Mouse (Mus musculus): ENCODE data around the gene Sipa1l1. TPM values are rescaled to one million over a fixed set of nuclear protein-coding genes. Genes with fewer than 3 reads are reported as not detected.

Sipa1l1 gene
- polyA plus RNA-seq, 2 experiments from 2014 or later = 28.7 to 36.1 TPM

DNA sequence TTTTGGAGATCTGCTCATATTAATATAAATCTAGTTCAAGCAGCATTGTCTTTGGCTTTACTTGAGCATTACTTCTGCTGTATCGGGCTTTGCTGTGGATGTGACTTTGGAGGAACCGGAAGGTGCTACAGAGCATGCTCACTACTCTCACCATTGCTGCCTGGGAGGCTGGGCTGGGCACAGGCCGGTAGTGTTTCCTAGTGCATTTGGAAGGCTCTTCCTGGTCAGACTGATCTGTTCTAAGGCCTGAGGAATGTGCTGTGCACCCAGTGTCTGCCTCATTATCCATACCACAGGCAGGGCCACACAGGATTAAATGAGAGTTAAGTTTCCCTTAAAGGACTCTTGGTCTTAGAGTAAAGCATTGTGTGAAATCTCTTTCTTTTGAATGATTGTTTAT lies 79.4 kb downstream of the Sipa1l1 start:
- ATAC-seq = no peak

DNA sequence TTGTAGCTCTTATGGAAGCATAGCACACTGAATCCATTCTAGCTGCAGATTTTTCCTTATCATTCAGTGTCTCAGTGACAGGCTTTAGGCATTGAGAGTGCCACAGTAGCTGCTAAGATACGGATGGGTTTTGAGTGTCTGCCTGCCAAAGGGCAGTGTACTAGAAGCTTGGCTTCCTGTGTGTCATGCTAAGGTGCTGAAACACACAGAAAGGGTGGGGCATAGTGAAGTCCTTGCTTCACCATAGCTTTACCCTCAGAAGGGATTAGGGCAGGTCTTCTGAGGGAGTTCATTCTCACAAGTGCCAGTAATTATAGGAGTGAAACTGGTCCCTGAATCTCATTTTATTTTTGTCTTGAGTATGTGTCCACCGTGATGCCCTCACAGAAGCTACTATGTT lies 82.2 kb downstream of the Sipa1l1 start:
- ATAC-seq = no peak

- no peak for ATAC-seq
Measured at GRCm38 (mm10) chr12:82254076-82254475, 85.0 kb downstream of the Sipa1l1 start.

GRCm38 (mm10) chr12:82256012-82256411 lies 86.9 kb downstream of the Sipa1l1 start:
- ATAC-seq = no peak

DNA sequence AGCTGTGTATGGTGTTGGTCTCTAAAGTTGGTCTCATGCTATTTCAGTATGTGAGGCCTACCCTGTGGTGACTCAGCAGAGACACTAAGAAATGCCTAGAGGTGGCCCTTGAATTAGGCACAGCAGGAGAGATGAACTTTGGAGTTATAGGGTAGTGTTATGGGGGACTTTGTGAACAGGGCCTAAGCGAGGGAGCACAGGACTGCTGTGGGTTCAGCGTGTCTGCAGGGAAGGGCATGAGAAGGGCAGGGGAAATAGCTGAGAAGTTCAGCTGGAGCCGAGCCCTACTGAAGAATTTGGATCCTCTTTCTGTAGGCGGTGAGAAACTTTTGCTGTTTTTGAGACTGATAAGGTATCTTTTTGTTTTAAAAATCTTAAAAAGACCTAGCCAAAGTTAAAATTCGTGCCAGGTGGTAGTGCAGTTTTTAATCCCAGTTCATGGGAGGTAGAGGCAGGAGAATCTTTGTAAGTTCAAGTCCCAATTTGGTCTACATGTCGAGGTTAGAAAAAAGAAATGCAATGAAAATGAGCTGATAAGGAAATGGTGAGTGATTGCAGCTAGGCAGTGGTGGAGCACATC lies 87.9 kb downstream of the Sipa1l1 start:
- no peak for ATAC-seq

DNA sequence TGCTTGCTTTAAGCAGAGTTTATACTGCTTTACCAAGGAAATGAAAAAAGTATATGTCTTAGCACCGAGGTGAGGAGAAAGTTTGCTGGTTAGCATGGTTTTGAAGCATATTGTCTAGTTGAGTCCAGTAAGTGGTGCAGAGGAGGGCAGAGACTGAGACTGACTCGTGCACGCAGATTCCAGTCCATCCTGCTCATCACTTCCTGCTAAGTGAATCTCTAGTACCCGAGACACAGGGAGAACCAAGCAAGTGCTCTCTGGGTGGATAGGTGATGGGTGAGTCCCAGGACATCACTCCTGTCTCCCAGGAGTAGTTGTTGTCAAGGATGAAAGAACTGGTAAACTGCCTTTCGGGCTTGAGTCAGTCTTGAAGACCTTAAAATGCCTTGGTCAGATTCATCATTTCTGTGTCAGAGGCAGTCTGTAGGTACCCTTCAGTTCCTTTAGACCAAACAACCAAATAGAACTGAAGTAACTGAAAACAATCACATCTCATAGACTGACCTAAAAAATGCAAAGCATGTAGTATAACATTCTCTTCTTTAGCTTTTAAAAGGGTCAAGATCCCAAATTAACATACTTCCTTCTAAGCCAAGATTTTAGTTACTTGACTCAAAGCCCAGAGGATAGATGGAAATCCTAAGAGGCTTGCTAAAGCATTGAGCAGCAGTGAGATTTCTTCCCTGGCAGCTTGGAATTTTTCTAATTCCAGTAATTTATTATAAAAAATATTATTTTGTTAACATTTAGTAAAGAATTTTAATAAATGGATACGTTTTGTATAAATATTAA lies 89.1 kb downstream of the Sipa1l1 start:
- ATAC-seq = no peak

DNA sequence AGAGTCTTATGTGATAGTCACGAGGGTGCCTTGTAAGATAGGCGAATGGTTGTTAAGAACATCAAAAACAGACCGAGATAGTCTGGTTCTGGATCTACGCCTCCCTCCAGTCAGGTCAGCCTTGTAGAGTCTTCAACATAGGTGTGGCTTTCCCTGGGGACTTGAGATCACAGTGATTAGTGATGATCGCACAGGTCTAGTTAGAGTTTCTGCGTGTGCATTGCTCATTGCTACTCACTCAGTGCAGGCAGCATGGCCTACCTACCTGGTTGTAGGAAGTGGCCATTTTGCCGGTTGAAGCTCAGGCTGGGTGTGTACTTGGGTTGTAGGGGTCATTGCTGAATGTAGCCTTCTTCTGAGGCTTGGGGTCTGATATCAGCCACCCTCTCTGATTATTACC lies 94.3 kb downstream of the Sipa1l1 start:
- ATAC-seq = no peak

- no peak for ATAC-seq
Measured at GRCm38 (mm10) chr12:82264083-82264851, 95.1 kb downstream of the Sipa1l1 start.

DNA sequence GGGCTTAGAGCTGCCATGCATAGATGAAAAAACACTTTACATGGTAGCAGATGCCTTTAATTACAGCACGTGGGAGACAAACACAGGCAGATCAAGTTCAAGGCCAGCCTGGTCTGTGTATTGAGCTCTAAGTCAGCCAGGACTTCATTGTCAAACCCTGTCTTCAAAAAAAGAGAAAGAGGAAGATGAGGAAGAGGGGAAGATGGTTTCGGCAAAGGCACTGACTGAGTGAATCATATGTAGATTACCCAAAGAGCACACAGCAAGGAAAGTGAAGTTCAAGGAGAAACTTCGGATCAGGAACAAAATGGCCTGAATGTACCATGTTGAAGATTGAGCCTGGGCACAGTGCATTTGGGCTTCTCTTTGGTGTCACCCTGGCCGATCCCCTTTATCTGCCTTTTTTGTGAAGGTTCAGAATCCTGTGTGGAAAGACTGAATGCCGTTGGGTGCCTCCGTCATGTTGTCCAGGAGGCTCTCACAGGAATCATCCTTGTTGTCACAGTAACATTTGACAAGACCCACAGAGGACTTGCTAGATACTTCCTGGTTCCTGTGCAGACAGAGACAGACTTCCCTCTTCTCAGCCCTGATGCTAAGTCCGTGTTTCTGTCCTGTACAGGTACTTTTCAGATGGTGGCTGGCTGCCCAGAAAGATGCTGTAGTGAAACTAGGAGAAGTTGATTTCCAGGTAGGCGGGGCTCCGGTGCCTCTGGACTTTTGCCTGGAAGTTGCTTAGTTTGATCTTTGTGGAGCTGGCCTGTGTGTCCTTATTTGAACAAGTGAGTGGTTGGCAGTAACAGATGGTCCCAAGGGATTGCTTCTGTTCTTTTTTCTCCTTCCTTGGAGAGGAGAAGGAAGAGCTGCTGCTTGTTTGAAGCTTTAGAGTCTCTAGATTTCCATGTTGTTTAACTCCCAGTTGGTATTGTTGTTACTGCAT lies 96.5 kb downstream of the Sipa1l1 start:
- ATAC-seq = no peak

- ATAC-seq = no peak
Measured at GRCm38 (mm10) chr12:82271447-82271846, 102.3 kb downstream of the Sipa1l1 start.

GRCm38 (mm10) chr12:82273503-82273902 lies 104.4 kb downstream of the Sipa1l1 start:
- ATAC-seq = no peak

DNA sequence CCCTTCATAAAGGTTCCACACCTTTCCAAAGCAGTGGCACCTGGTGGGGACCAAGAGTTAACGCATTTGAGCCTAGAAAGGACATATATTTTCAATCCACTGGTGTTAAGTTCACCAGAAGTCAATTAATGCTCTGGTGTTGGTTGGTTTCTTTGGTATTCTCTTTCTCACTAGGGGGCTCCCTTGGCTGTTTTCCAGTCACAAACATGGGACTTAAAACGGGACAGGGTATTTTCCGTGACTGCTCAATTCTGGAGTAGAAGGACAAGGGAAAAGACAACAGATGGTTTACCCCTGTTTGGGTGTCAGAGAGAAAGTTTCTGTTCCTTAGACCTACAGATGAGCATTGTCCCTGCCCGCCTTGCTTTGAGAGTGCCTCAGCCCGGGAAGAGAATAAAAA lies 105.5 kb downstream of the Sipa1l1 start:
- no peak for ATAC-seq

- ATAC-seq = no peak
Measured at GRCm38 (mm10) chr12:82275767-82276166, 106.6 kb downstream of the Sipa1l1 start.

DNA sequence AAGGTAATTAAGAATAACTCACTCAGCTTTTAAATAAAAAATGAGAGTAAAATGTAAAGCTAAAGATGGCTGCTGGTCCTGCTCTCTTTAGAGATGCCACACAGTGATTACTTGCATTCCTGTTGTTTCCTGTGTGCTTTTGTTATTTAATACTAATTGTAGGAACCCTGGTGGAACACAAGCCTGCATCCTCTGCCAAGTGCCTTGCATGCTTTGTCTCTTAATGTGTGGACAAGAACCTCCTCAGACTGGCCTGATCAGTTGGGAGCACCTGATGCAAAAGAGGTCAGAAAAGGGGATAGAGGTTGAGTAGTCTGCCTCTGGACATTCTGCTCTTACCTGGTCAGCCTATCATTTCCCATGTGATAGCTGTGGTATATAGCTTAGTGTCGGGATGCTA lies 107.5 kb downstream of the Sipa1l1 start:
- no peak for ATAC-seq

GRCm38 (mm10) chr12:82284617-82285016 lies 115.5 kb downstream of the Sipa1l1 start:
- peak; percentile 95 for ATAC-seq

GRCm38 (mm10) chr12:82285018-82285417 lies 115.9 kb downstream of the Sipa1l1 start:
- no peak for ATAC-seq

DNA sequence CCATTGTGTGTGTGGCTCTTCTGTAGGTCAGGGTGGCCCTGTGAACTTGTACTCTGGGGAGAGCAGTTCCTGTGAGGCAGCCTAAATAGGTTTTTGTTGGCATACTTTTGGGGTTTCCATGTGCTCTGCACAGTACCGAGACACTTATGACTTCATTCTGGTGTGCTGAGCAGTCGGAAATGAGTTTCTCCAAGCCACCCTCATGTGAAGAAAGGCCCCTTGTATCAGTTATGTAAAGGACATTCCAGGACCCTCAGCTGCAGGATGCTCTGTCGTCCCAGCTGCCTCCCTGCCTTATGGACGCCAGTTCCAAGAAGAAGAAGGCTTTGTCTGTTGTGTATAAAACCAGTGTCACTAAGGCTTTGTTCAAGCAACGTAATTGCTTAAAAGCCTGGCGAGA lies 116.9 kb downstream of the Sipa1l1 start:
- no peak for ATAC-seq

GRCm38 (mm10) chr12:82286804-82287203 lies 117.7 kb downstream of the Sipa1l1 start:
- no peak for ATAC-seq

DNA sequence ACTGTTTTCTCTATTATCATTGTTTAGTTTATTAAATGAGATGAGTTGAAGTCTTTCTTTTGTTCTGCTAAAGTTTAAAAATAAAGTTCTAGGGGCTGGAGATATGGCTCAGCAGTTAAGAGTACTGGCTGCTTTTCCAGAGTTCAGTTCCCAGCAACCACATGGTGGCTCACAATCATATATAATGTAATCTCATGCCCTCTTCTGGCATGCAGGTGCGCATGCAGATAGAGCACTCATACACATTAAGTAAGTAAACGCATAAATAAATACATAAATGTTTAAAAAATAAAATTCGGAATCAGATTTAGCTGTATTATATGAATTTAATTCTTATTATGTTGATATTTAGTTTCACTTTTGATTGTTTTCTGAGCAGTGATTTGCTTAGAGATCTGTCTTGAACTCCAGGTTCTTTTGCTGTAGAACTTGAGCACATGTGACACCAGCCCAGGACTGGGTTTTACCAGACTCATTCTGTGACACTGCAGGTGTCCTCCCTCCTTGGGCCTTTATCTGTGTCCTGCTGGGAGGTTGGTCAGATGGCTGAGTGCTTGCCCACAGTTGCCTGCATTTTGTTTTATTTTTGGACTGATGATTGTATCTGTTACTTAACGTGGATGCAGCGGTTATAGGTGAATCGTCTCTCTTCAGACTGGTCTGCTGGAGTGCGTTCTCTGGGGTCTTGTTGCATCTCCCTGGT lies 124.6 kb downstream of the Sipa1l1 start:
- no peak for ATAC-seq

- ATAC-seq = no peak
Measured at GRCm38 (mm10) chr12:82294906-82295887, 126.1 kb downstream of the Sipa1l1 start.

- ATAC-seq = no peak
Measured at GRCm38 (mm10) chr12:82296276-82296675, 127.2 kb downstream of the Sipa1l1 start.
